Mouse (Mus musculus) lung, embryonic 16.5 days (tissue): ENCODE results near the gene Chmp5. TPM values are rescaled to one million over a fixed set of nuclear protein-coding genes. Genes with fewer than 3 reads are reported as not detected.

ENCODE experiments used
- ATAC-seq: fragments of 200-750 bp; cut with Nextera tagmentation; 2 replicates; pipeline ENCODE4 v1.8.0; 2017; ENCODE audit warnings: low read depth, mild to moderate bottlenecking, moderate library complexity
- H3K27ac ChIP-seq: fragments of 300-500 bp; sonication (generic); 2 replicates; pipeline ENCODE4 v1.5.1; 2014; ENCODE audit warnings: mild to moderate bottlenecking, control low read depth, low read length
- H3K27me3 ChIP-seq: fragments of 300-500 bp; sonication (generic); 2 replicates; pipeline ENCODE4 v1.6.1; 2014; ENCODE audit warnings: low read depth, low read length, mixed read lengths; ENCODE audit not compliant: control insufficient read depth, insufficient read depth
- H3K36me3 ChIP-seq: fragments of 300-500 bp; sonication (generic); 2 replicates; pipeline ENCODE4 v1.6.1; 2014; ENCODE audit warnings: low read length; ENCODE audit not compliant: control insufficient read depth, insufficient read depth
- H3K4me1 ChIP-seq: fragments of 300-500 bp; sonication (generic); replicated peaks from 2 replicates; pipeline ENCODE4 v1.6.1; 2014; ENCODE audit warnings: low read length, mixed read lengths; ENCODE audit not compliant: control insufficient read depth, insufficient read depth
- H3K4me2 ChIP-seq: fragments of 300-500 bp; sonication (generic); 2 replicates; pipeline ENCODE4 v1.6.1; 2014; ENCODE audit warnings: low read depth, low read length, control low read depth
- H3K4me3 ChIP-seq: fragments of 300-500 bp; sonication (generic); 2 replicates; pipeline ENCODE4 v1.5.1; 2014; ENCODE audit warnings: mild to moderate bottlenecking, low read length, control low read depth
- H3K9ac ChIP-seq: fragments of 300-500 bp; sonication (generic); 2 replicates; pipeline ENCODE4 v1.6.1; 2014; ENCODE audit warnings: low read length, control low read depth
- H3K9me3 ChIP-seq: fragments of 300-500 bp; sonication (generic); 2 replicates; pipeline ENCODE4 v1.6.1; 2016; ENCODE audit warnings: low read length; ENCODE audit not compliant: control insufficient read depth
- WGBS: fragments of 180-500 bp; shearing (Covaris S2); extraction: QIAGEN DNeasy Blood & Tissue Kit; methylation state at CpG from one replicate; pipeline ENCODE4 v1.1.7; 2014; 5-methylcytosine and 5-hydroxymethylcytosine counted together
- polyA plus RNA-seq: library from polyadenylated mRNA; unstranded; fragments of >200 nt; fragmentation: Nextera tagmentation; extraction: Ambion mirVana; gene quantifications from 2 replicates; pipeline ENCODE4 v1.2.1, GENCODE M21; 2015

Gene Chmp5
- 129 and 130 TPM in 2 replicates for polyA plus RNA-seq

DNA sequence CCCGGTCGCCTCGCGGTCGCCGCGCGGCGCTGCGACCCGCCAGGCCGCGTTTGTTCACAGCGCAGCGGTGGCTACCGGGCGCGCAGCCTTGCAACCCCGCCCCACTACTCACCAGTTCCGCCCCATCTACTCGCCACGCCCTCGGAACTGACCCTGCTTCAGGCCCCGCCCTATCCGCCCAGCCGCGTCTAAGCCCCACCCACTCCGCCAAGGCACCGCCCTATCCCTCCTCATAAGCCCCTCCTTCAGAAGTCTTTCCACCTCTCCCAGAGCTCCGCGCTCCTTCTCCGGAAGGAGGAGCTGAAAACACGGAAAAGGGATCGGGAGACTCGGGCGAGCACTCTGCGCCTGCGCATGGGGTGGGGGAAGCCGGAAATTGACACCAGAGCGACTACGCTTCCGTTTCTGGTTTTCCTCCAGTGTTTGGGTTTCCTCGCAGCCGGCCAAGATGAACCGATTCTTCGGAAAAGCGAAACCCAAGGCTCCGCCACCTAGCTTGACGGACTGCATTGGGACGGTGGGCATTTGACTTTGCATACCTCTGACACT is at the start of gene Chmp5, which contains the start of gene Bag1:
Gene Chmp5, plus strand, starts transcription at position 248 of the 549 bp plus-strand sequence.
Gene Bag1, minus strand, starts transcription at position 135 of the 549 bp plus-strand sequence.
- under 1% methylated on average over 42 of the region's 50 CpGs for WGBS
- peak within 1 kb of the TSS; percentile 93 for H3K27ac ChIP-seq
- H3K4me1 ChIP-seq: peaks cover 12% of the 10 kb centered on the region
- peak within 1 kb of the TSS; percentile 89 for H3K4me2 ChIP-seq
- H3K36me3 ChIP-seq: peaks cover 36% of the 10 kb centered on the region
- no peaks in the 10 kb centered on the region for H3K9me3 ChIP-seq
- no peaks in the 10 kb centered on the region for H3K27me3 ChIP-seq
- peak within 1 kb of the TSS; percentile 97 for H3K9ac ChIP-seq
- ATAC-seq: peak; percentile 99
- H3K4me3 ChIP-seq: peak within 1 kb of the TSS; percentile 96

DNA sequence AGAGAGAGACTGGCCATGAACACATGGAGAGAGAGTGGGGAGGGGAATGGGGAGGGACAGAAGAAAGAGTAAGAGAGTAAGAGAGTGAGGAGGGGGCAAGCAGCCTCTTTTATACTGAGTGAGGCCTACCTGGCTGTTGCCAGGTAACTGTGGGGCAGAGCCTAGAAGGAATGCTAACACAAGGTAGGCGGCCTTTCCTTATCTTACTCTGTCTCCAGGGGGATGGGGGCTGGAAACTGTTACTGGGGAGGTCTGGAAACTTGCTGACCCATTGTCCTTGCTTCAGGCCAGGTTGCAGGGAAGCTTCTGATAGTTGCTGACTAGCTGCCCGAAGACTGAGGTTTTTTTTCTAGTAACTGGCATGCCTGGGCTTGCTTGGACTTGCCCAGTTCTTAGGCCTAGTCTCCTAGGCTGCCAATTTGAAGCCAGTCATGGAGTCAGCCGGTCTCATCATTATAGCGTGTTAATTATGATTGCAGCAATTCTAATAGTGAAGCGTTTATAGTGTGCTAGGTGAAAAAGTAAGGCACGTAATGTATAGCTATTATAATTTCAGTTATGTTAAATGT is 49.6 kb upstream of the Chmp5 start:
- H3K27ac ChIP-seq: peak overlapping the region; percentile 48; the same call in 1 of the 2 replicates
- no peak overlapping the region for H3K4me2 ChIP-seq
- WGBS: 70% methylated on average over 6 of the region's 6 CpGs
- no peaks in the 10 kb centered on the region for H3K27me3 ChIP-seq
- H3K4me3 ChIP-seq: no peak overlapping the region
- H3K4me1 ChIP-seq: no peaks in the 10 kb centered on the region
- no peaks in the 10 kb centered on the region for H3K9me3 ChIP-seq
- H3K36me3 ChIP-seq: no peaks in the 10 kb centered on the region
- no peak overlapping the region for H3K9ac ChIP-seq
- ATAC-seq: peak; percentile 74; the same call in 1 of the 2 replicates

DNA sequence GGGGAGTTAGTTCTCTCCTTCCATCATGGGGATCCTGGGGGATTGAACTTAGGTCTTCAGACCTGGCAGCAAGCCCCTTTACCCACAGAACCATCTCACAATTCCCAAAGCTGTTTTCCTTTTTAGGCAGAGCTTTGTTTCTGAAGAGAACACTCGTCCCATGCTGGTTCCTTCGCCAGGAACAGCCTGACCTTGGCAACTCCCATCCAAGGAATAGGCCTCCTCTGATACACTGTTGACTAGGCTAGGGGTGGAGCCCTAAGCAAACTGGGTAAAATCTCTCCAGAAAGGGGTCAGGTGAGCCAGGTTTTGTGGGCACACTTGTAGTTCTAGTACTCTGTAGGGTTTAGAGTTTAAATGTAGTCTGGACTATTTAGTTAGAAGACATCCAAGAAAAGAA is 48.9 kb upstream of the Chmp5 start:
- no peak overlapping the region for H3K4me3 ChIP-seq
- 60% methylated on average over 2 of the region's 2 CpGs for WGBS
- no peak for ATAC-seq

DNA sequence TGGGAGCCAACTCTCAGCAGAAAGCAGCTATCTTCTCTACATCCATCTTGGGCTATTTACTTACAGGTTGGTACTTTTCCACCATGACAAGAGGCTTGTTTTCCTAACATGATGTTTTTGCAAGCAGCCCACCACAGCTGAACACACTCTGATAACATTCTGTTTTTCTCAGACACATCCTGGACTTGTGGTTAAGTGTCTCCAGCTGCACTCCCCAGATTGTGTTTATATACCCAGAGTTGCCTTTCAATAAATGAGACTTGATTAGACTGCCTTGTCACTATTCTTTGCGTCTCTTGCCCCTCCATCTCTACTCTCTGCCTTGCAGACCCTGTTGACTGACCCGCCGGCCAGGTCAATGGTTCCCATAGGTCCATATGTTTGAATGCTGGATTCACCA is 48.1 kb upstream of the Chmp5 start:
- H3K9ac ChIP-seq: no peak overlapping the region
- no peaks in the 10 kb centered on the region for H3K4me1 ChIP-seq
- no peak overlapping the region for H3K4me3 ChIP-seq
- H3K9me3 ChIP-seq: no peaks in the 10 kb centered on the region
- no peaks in the 10 kb centered on the region for H3K36me3 ChIP-seq
- ATAC-seq: no peak
- H3K27me3 ChIP-seq: no peaks in the 10 kb centered on the region
- no peak overlapping the region for H3K4me2 ChIP-seq
- 80% methylated on average over 3 of the region's 3 CpGs for WGBS
- H3K27ac ChIP-seq: no peak overlapping the region

More for the DNA sequence above, 48.9 kb upstream of the Chmp5 start:
- no peaks in the 10 kb centered on the region for H3K27me3 ChIP-seq
- H3K9ac ChIP-seq: no peak overlapping the region
- no peak overlapping the region for H3K27ac ChIP-seq
- H3K36me3 ChIP-seq: no peaks in the 10 kb centered on the region
- H3K4me2 ChIP-seq: no peak overlapping the region
- H3K9me3 ChIP-seq: no peaks in the 10 kb centered on the region
- no peaks in the 10 kb centered on the region for H3K4me1 ChIP-seq

DNA sequence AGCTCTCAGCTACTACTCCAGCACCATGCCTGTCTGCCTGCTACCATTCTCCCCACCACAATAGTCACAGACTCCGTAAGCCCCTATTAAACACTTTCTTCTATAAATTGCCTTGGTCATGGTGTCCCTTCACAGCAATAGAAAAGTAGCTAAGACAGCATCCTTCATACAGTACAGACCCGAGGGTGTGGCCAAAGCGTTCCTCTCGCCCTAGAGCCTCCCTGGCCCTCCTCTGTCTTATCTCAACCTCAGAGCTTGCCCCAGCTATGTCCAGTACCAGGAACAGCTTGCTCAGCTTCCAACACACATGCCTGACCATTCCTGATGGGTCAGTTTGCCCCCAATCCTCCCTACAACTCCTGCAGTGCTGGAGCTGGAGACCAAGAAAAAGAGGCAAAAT is 47.6 kb upstream of the Chmp5 start:
- no peaks in the 10 kb centered on the region for H3K4me1 ChIP-seq
- H3K9me3 ChIP-seq: no peaks in the 10 kb centered on the region
- 79% methylated on average over 4 of the region's 4 CpGs for WGBS
- no peaks in the 10 kb centered on the region for H3K36me3 ChIP-seq
- H3K27me3 ChIP-seq: no peaks in the 10 kb centered on the region
- H3K27ac ChIP-seq: no peak overlapping the region
- H3K9ac ChIP-seq: no peak overlapping the region
- ATAC-seq: no peak
- H3K4me3 ChIP-seq: no peak overlapping the region
- H3K4me2 ChIP-seq: no peak overlapping the region

DNA sequence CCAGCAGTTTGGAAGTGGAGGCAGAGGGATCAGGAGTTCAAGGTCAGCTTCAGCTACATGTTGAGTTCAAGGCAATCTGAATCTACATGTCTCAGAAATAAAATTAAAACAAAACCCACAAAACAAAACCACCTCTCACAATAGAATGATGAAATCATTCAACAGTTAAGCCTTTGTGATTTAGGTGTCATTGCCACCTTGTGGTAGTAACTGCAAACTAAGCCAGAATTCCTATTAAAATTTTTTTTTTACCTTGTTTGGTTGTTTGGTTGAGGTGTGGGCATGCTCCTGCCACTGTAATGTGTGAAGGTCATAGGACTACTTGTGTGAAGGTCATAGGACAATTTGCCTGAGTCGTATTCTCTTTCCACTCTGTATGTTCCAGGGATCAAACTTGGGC is 41.9 kb upstream of the Chmp5 start:
- Histone ChIP-seq H3K36me3 (no peaks in the 10 kb centered on the region), H3K4me2 (no peak overlapping the region), H3K4me1 (no peaks in the 10 kb centered on the region), H3K9ac (no peak overlapping the region), H3K4me3 (no peak overlapping the region), H3K9me3 (no peaks in the 10 kb centered on the region), H3K27me3 (no peaks in the 10 kb centered on the region), H3K27ac (no peak overlapping the region)
- 36% methylated on average over 1 of the region's 1 CpGs for WGBS
- no peak for ATAC-seq

DNA sequence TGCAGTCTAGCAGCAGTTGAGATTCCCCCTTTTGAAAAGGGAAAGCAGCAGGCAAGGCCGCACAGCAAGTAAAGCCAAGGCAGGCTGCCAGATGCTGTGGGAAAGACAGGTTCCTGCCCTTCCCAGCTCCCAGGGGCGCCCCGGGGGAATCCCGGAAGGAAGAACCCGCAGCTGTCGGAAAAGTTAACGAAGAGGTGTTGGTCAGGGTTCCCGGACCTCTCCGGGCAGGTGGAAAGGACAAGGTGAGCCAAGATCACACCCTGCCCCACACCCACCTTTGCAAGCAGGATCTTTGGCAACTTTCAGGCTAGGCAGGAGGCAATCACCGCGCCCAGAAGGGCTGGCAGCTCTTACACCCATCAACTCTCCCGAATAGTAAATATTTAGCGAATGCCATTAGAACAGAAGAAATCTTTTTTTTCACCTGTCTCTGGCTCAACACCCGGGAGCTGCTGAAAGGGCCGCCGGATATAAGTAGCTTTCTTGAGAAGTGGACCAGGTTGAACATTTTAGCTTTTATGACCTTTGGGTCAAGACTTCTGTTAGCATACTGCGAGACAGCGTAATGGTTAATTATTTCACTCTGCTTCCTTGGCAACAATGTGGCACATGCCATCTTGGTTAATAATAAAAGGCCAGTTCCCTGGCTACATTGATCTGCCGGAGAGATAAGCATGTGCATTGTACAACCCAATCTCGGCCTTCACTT is 39.8 kb upstream of the Chmp5 start:
- Histone ChIP-seq H3K4me1 (no peaks in the 10 kb centered on the region), H3K9ac (0 out of 2 replicates have a peak overlapping the region, but pooled peaks have one; percentile 0), H3K4me3 (no peak overlapping the region), H3K36me3 (no peaks in the 10 kb centered on the region), H3K4me2 (peak overlapping the region; percentile 24; the same call in 1 of the 2 replicates), H3K27ac (peak overlapping the region; percentile 85), H3K27me3 (no peaks in the 10 kb centered on the region), H3K9me3 (no peaks in the 10 kb centered on the region)
- ATAC-seq: peak; percentile 80
- 25% methylated on average over 20 of the region's 20 CpGs for WGBS

DNA sequence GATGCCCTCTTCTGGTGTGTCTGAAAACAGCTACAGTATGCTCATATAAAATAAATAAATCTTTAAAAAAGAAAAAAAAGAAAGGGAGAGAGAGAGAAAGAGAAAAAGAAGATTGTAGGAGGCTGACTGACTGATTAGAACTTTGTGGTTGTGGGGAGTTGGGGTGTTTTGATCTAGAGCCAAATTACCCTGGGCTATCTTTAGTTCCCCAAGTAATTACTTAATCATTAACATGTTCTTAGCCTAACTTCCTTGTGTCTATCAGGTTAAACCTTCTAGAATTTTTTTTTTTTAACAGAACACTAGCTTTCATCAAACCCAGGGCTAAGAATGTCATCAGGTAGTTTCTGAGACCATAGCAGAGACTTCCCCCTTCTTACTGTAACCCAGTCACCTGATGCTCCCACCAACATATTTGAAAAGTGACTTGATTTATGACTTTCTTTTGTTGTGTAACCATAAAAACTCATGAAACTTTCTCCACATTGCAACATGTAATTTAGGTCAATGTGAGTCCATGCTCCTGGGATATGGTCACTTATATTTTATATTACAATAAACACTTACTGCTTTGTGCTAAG is 33.8 kb upstream of the Chmp5 start:
- Histone ChIP-seq H3K9me3 (no peaks in the 10 kb centered on the region), H3K4me1 (no peaks in the 10 kb centered on the region; the same call in 1 of the 2 replicates), H3K4me3 (no peak overlapping the region), H3K27me3 (no peaks in the 10 kb centered on the region), H3K27ac (no peak overlapping the region), H3K4me2 (no peak overlapping the region), H3K36me3 (no peaks in the 10 kb centered on the region), H3K9ac (no peak overlapping the region)
- ATAC-seq: no peak

DNA sequence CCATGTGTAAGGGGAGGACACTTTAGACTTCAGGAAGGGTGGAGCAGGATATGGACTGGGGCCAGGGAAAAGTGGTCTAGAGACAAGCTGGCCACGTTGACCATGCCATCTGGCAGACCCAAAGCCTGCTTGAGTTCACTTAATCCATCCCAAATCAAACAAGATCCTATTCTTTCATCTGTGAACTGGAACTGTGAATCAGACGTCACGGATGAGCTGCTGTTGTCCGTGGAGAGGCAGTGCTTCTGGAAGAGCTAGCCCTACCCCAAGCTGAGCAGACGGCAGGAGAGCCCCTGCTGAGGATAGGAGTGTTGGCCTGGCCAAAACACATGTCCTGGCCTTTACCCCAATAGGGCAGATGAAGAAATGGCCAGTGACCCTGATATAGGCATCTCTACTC is 32.3 kb upstream of the Chmp5 start:
- no peaks in the 10 kb centered on the region for H3K36me3 ChIP-seq
- H3K4me1 ChIP-seq: peaks cover 4% of the 10 kb centered on the region
- H3K9ac ChIP-seq: peak overlapping the region; percentile 4; the same call in 1 of the 2 replicates
- H3K9me3 ChIP-seq: no peaks in the 10 kb centered on the region
- no peak overlapping the region for H3K4me2 ChIP-seq
- H3K27me3 ChIP-seq: no peaks in the 10 kb centered on the region
- no peak overlapping the region for H3K27ac ChIP-seq
- H3K4me3 ChIP-seq: no peak overlapping the region
- no peak for ATAC-seq
- 64% methylated on average over 5 of the region's 5 CpGs for WGBS
